Mouse (Mus musculus) limb, embryonic 15.5 days (tissue): ENCODE data around the gene Atl3. TPM values are rescaled to one million over a fixed set of nuclear protein-coding genes. Genes with fewer than 3 reads are reported as not detected.

Experiments
- ATAC-seq: fragments of 200-750 bp; cut with Nextera tagmentation; 2 replicates; pipeline ENCODE4 v1.8.0; 2017; ENCODE audit warnings: low read depth, moderate TSS enrichment; ENCODE audit not compliant: insufficient number of reproducible peaks, low FRiP score, low TSS enrichment
- H3K27ac ChIP-seq: fragments of 300-500 bp; sonication (generic); 2 replicates; pipeline ENCODE4 v1.5.1; 2015; ENCODE audit warnings: moderate library complexity, mild to moderate bottlenecking, inconsistent platforms
- H3K27me3 ChIP-seq: fragments of 300-500 bp; sonication (generic); 2 replicates; pipeline ENCODE4 v1.6.1; 2015; ENCODE audit warnings: inconsistent platforms
- H3K36me3 ChIP-seq: fragments of 300-500 bp; sonication (generic); 2 replicates; pipeline ENCODE4 v1.6.1; 2015; ENCODE audit warnings: inconsistent platforms
- H3K4me1 ChIP-seq: fragments of 300-500 bp; sonication (generic); 2 replicates; pipeline ENCODE4 v1.6.1; 2015; ENCODE audit warnings: inconsistent platforms
- H3K4me2 ChIP-seq: fragments of 300-500 bp; sonication (generic); 2 replicates; pipeline ENCODE4 v1.6.1; 2015; ENCODE audit warnings: mild to moderate bottlenecking, inconsistent platforms
- H3K4me3 ChIP-seq: fragments of 300-500 bp; sonication (generic); 2 replicates; pipeline ENCODE4 v1.5.1; 2015; ENCODE audit warnings: mild to moderate bottlenecking, inconsistent platforms
- H3K9ac ChIP-seq: fragments of 300-500 bp; sonication (generic); 2 replicates; pipeline ENCODE4 v1.6.1; 2015; ENCODE audit warnings: inconsistent platforms
- H3K9me3 ChIP-seq: fragments of 300-500 bp; sonication (generic); 2 replicates; pipeline ENCODE4 v1.6.1; 2016; ENCODE audit warnings: inconsistent platforms
- WGBS: fragments of 180-500 bp; shearing (Covaris S2); methylation state at CpG from one replicate; pipeline ENCODE4 v1.1.7; 2015; 5-methylcytosine and 5-hydroxymethylcytosine counted together
- polyA plus RNA-seq: library from polyadenylated mRNA; unstranded; fragments of >200 nt; fragmentation: Nextera tagmentation; extraction: Ambion mirVana; gene quantifications from 2 replicates; pipeline ENCODE4 v1.2.1, GENCODE M21; 2015

Atl3 gene
- polyA plus RNA-seq = 14.3 and 16.6 TPM in 2 replicates

- Histone ChIP-seq H3K9me3 (no peaks in the 10 kb centered on the region), H3K4me2 (peak within 1 kb of the TSS; percentile 57), H3K9ac (peak within 1 kb of the TSS; percentile 86), H3K36me3 (no peaks in the 10 kb centered on the region), H3K27me3 (no peaks in the 10 kb centered on the region), H3K27ac (peak within 1 kb of the TSS; percentile 99), H3K4me1 (peaks cover 4% of the 10 kb centered on the region; the same call in 1 of the 2 replicates), H3K4me3 (peak within 1 kb of the TSS; percentile 79)
- WGBS = 31% methylated on average over 31 of the region's 31 CpGs
- ATAC-seq = no peak
Measured at GRCm38 (mm10) chr19:7493352-7494186, at the start of gene Atl3. Gene Atl3 (plus strand): TSS chr19:7494040.

- H3K27ac ChIP-seq = no peak overlapping the region
- 96% methylated on average over 2 of the region's 2 CpGs for WGBS
- ATAC-seq = no peak
Measured at GRCm38 (mm10) chr19:7445105-7445504, 48.7 kb upstream of the Atl3 start.

GRCm38 (mm10) chr19:7445596-7445995 lies 48.2 kb upstream of the Atl3 start:
- Histone ChIP-seq H3K9ac (no peak overlapping the region), H3K36me3 (peaks cover 8% of the 10 kb centered on the region), H3K4me1 (peaks cover 4% of the 10 kb centered on the region; the same call in 1 of the 2 replicates), H3K27me3 (no peaks in the 10 kb centered on the region), H3K9me3 (no peaks in the 10 kb centered on the region), H3K4me3 (no peak overlapping the region), H3K27ac (no peak overlapping the region), H3K4me2 (no peak overlapping the region)
- WGBS = 82% methylated on average over 1 of the region's 1 CpGs
- ATAC-seq = no peak

More at GRCm38 (mm10) chr19:7445105-7445504, 48.7 kb upstream of the Atl3 start:
- no peak overlapping the region for H3K4me3 ChIP-seq
- H3K9me3 ChIP-seq = no peaks in the 10 kb centered on the region
- H3K27me3 ChIP-seq = no peaks in the 10 kb centered on the region
- peaks cover 4% of the 10 kb centered on the region; the same call in 1 of the 2 replicates for H3K4me1 ChIP-seq
- H3K4me2 ChIP-seq = no peak overlapping the region
- H3K36me3 ChIP-seq = peaks cover 8% of the 10 kb centered on the region
- no peak overlapping the region for H3K9ac ChIP-seq

GRCm38 (mm10) chr19:7456803-7457202 lies 37.0 kb upstream of the Atl3 start:
- no peak for ATAC-seq
- H3K27ac ChIP-seq = no peak overlapping the region; the same call in 1 of the 2 replicates
- H3K4me3 ChIP-seq = no peak overlapping the region
- H3K4me1 ChIP-seq = 0 out of 2 replicates have a peak, but pooled peaks cover 3% of the 10 kb centered on the region
- WGBS = 44% methylated on average over 2 of the region's 2 CpGs
- no peaks in the 10 kb centered on the region for H3K9me3 ChIP-seq
- no peaks in the 10 kb centered on the region for H3K36me3 ChIP-seq
- no peak overlapping the region for H3K4me2 ChIP-seq
- H3K27me3 ChIP-seq = no peaks in the 10 kb centered on the region
- no peak overlapping the region for H3K9ac ChIP-seq

GRCm38 (mm10) chr19:7458901-7459300 lies 34.9 kb upstream of the Atl3 start:
- H3K4me1 ChIP-seq = 0 out of 2 replicates have a peak, but pooled peaks cover 3% of the 10 kb centered on the region

GRCm38 (mm10) chr19:7459370-7459769 lies 34.5 kb upstream of the Atl3 start:
- Histone ChIP-seq H3K4me2 (no peak overlapping the region), H3K27me3 (no peaks in the 10 kb centered on the region), H3K36me3 (no peaks in the 10 kb centered on the region), H3K4me3 (no peak overlapping the region), H3K27ac (no peak overlapping the region), H3K9ac (no peak overlapping the region), H3K4me1 (0 out of 2 replicates have a peak, but pooled peaks cover 3% of the 10 kb centered on the region), H3K9me3 (no peaks in the 10 kb centered on the region)
- ATAC-seq = no peak
- WGBS = 78% methylated on average over 2 of the region's 2 CpGs

More at GRCm38 (mm10) chr19:7458901-7459300, 34.9 kb upstream of the Atl3 start:
- H3K36me3 ChIP-seq = no peaks in the 10 kb centered on the region
- no peak overlapping the region for H3K9ac ChIP-seq
- no peak overlapping the region for H3K4me3 ChIP-seq
- ATAC-seq = no peak
- H3K4me2 ChIP-seq = no peak overlapping the region
- H3K27me3 ChIP-seq = no peaks in the 10 kb centered on the region
- H3K9me3 ChIP-seq = no peaks in the 10 kb centered on the region
- H3K27ac ChIP-seq = no peak overlapping the region

GRCm38 (mm10) chr19:7467915-7468314 lies 25.9 kb upstream of the Atl3 start:
- no peak overlapping the region for H3K4me2 ChIP-seq
- no peaks in the 10 kb centered on the region for H3K9me3 ChIP-seq
- no peaks in the 10 kb centered on the region for H3K4me1 ChIP-seq
- H3K27me3 ChIP-seq = no peaks in the 10 kb centered on the region
- no peak for ATAC-seq
- H3K36me3 ChIP-seq = no peaks in the 10 kb centered on the region
- no peak overlapping the region for H3K9ac ChIP-seq
- H3K27ac ChIP-seq = no peak overlapping the region
- H3K4me3 ChIP-seq = no peak overlapping the region

- Histone ChIP-seq H3K4me3 (no peak overlapping the region), H3K4me2 (no peak overlapping the region), H3K27me3 (no peaks in the 10 kb centered on the region), H3K36me3 (0 out of 2 replicates have a peak, but pooled peaks cover 6% of the 10 kb centered on the region), H3K27ac (no peak overlapping the region), H3K4me1 (no peaks in the 10 kb centered on the region), H3K9me3 (no peaks in the 10 kb centered on the region), H3K9ac (no peak overlapping the region)
- WGBS = 74% methylated on average over 2 of the region's 2 CpGs
- no peak for ATAC-seq
Measured at GRCm38 (mm10) chr19:7470643-7471042, 23.2 kb upstream of the Atl3 start.

GRCm38 (mm10) chr19:7479751-7480248 lies 14.0 kb upstream of the Atl3 start:
- no peaks in the 10 kb centered on the region for H3K9me3 ChIP-seq
- no peak overlapping the region for H3K27ac ChIP-seq
- H3K4me2 ChIP-seq = no peak overlapping the region
- ATAC-seq = no peak
- no peaks in the 10 kb centered on the region for H3K36me3 ChIP-seq
- H3K27me3 ChIP-seq = no peaks in the 10 kb centered on the region
- no peak overlapping the region for H3K4me3 ChIP-seq
- H3K9ac ChIP-seq = no peak overlapping the region
- H3K4me1 ChIP-seq = peaks cover 8% of the 10 kb centered on the region; the same call in 1 of the 2 replicates
- WGBS = 100% methylated on average over 3 of the region's 3 CpGs

- Histone ChIP-seq H3K9me3 (no peaks in the 10 kb centered on the region), H3K4me1 (peaks cover 8% of the 10 kb centered on the region; the same call in 1 of the 2 replicates), H3K27me3 (no peaks in the 10 kb centered on the region), H3K4me2 (peak overlapping the region; percentile 74), H3K27ac (peak overlapping the region; percentile 61), H3K36me3 (no peaks in the 10 kb centered on the region), H3K4me3 (peak overlapping the region; percentile 99), H3K9ac (peak overlapping the region; percentile 99; the same call in 1 of the 2 replicates)
- 7% methylated on average over 12 of the region's 12 CpGs for WGBS
- no peak for ATAC-seq
Measured at GRCm38 (mm10) chr19:7481541-7482265, 12.1 kb upstream of the Atl3 start.

GRCm38 (mm10) chr19:7482266-7482598 lies 11.6 kb upstream of the Atl3 start:
- Histone ChIP-seq H3K27ac (peak overlapping the region; percentile 99), H3K9ac (peak overlapping the region; percentile 99), H3K4me1 (peaks cover 8% of the 10 kb centered on the region; the same call in 1 of the 2 replicates), H3K9me3 (no peaks in the 10 kb centered on the region), H3K4me3 (peak overlapping the region; percentile 99), H3K36me3 (no peaks in the 10 kb centered on the region), H3K4me2 (peak overlapping the region; percentile 74), H3K27me3 (no peaks in the 10 kb centered on the region)
- WGBS = under 1% methylated on average over 7 of the region's 7 CpGs
- ATAC-seq = no peak
